Mouse (Mus musculus) liver, embryonic 11.5 days (tissue): Measurements from ENCODE around the gene Cebpa. TPM values are rescaled to one million over a fixed set of nuclear protein-coding genes. Genes with fewer than 3 reads are reported as not detected.

Source experiments
- ATAC-seq: fragments of 200-750 bp; cut with Nextera tagmentation; replicated peaks from 2 replicates; pipeline ENCODE4 v1.8.0; 2017; ENCODE audit warnings: moderate number of reproducible peaks, mild to moderate bottlenecking, moderate TSS enrichment, moderate library complexity; ENCODE audit not compliant: low FRiP score
- DNase-seq: peaks from one replicate; pipeline ENCODE4 v3.0.0-alpha.2; 2017; ENCODE audit warnings: low spot score
- H3K27ac ChIP-seq: fragments of 300-500 bp; sonication (generic); 2 replicates; pipeline ENCODE4 v1.5.1; 2014; ENCODE audit warnings: mild to moderate bottlenecking, low read depth, low read length, control low read depth
- H3K27me3 ChIP-seq: fragments of 300-500 bp; sonication (generic); replicated peaks from 2 replicates; pipeline ENCODE4 v1.6.1; 2014; ENCODE audit warnings: low read length, mixed read lengths; ENCODE audit not compliant: control insufficient read depth, insufficient read depth
- H3K36me3 ChIP-seq: fragments of 300-500 bp; sonication (generic); 2 replicates; pipeline ENCODE4 v1.6.1; 2014; ENCODE audit warnings: mild to moderate bottlenecking, low read length, moderate library complexity, mixed read lengths; ENCODE audit not compliant: control insufficient read depth, insufficient read depth
- H3K4me1 ChIP-seq: fragments of 300-500 bp; sonication (generic); replicated peaks from 2 replicates; pipeline ENCODE4 v1.6.1; 2014; ENCODE audit warnings: low read length, mixed read lengths; ENCODE audit not compliant: control insufficient read depth, insufficient read depth
- H3K4me2 ChIP-seq: fragments of 300-500 bp; sonication (generic); 2 replicates; pipeline ENCODE4 v1.6.1; 2014; ENCODE audit warnings: mild to moderate bottlenecking, control low read depth, moderate library complexity
- H3K4me3 ChIP-seq: fragments of 300-500 bp; sonication (generic); 2 replicates; pipeline ENCODE4 v1.5.1; 2014; ENCODE audit warnings: low read depth, low read length, control low read depth
- H3K9ac ChIP-seq: fragments of 300-500 bp; sonication (generic); 2 replicates; pipeline ENCODE4 v1.6.1; 2014; ENCODE audit warnings: low read depth, low read length, control low read depth
- H3K9me3 ChIP-seq: fragments of 300-500 bp; sonication (generic); 2 replicates; pipeline ENCODE4 v1.6.1; 2016; ENCODE audit warnings: low read length, inconsistent platforms, mixed read lengths; ENCODE audit not compliant: control insufficient read depth
- WGBS: fragments of 180-500 bp; shearing (Covaris S2); extraction: QIAGEN DNeasy Blood & Tissue Kit; methylation state at CpG from one replicate; pipeline ENCODE4 v1.1.7; 2014; 5-methylcytosine and 5-hydroxymethylcytosine counted together
- polyA plus RNA-seq: library from polyadenylated mRNA; unstranded; fragments of >200 nt; fragmentation: Nextera tagmentation; extraction: Ambion mirVana; gene quantifications from 2 replicates; pipeline ENCODE4 v1.2.1, GENCODE M21; 2014

The Cebpa gene
- polyA plus RNA-seq, 1 experiment from 2014 or later: 8.2 TPM

DNA sequence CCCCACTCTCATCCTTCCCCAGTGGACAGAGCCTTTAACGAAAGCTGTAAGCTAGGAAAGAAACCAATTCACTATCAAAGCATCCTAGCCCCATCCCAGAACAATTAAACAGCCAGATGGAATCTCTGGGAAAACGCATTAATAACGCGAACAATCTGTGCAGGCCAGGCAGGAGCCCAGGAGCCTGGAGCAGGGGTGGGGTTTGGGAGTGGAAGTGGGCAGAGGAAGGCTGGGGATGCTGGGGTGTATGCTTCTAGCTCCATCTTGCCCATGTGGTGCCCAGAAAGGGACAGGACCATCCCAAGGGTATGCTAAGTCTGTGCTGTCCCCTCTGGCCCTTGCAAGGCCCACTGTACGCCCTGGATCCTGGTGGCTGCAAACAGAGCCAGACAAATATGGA lies 5.1 kb downstream of the Cebpa start:
- Histone ChIP-seq H3K27me3 (peaks cover 39% of the 10 kb centered on the region), H3K36me3 (no peaks in the 10 kb centered on the region), H3K4me2 (no peak overlapping the region), H3K9ac (no peak overlapping the region), H3K4me1 (peaks cover 15% of the 10 kb centered on the region), H3K27ac (no peak overlapping the region), H3K9me3 (no peaks in the 10 kb centered on the region), H3K4me3 (no peak overlapping the region)
- 66% methylated on average over 5 of the region's 5 CpGs for WGBS
- no peak for DNase-seq
- no peak for ATAC-seq

DNA sequence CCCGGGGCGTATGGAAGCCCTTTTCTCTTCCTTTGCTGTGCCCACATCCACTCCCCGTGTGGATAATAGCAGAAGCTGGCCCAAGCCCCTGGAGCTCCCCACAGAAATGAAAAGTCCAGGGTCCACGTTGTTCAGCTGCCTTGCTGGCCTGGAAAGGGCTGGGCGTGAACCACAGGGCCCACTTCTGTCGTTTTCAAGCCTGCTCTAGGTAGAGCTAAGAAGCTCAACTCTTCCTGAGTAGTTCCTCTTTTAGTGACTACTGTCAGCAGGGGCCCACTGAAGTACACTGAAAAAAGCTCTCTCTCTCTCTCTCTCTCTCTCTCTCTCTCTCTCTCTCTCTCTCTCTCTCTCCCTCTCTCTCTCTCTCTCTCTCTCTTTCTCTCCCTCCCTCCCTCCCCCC lies 5.7 kb downstream of the Cebpa start:
- peaks cover 35% of the 10 kb centered on the region for H3K27me3 ChIP-seq
- H3K4me1 ChIP-seq: peaks cover 10% of the 10 kb centered on the region
- H3K27ac ChIP-seq: no peak overlapping the region
- no peak overlapping the region for H3K4me3 ChIP-seq
- ATAC-seq (no peak), DNase-seq (no peak)
- no peaks in the 10 kb centered on the region for H3K9me3 ChIP-seq
- H3K36me3 ChIP-seq: no peaks in the 10 kb centered on the region
- WGBS: 47% methylated on average over 6 of the region's 6 CpGs
- no peak overlapping the region for H3K4me2 ChIP-seq
- H3K9ac ChIP-seq: no peak overlapping the region

DNA sequence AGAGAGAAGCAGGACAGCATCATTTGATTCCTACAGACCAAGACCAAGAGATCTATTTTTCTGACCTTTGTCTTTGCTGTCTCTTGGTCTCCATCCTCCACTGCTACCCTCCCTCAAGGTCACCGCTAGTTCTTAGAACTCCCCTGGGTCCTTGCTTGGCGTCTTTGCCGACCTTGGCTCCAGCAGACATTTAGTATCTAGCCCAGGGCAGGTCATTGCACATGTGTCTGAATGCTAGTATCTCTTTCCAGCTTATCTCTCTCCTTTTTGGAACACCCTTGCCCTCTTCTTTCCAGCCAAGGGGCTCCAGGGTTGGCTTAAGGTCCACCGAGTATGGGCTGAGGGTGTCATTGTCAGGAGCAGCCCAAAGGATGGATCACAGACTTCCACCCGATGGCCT lies 6.9 kb downstream of the Cebpa start:
- H3K4me1 ChIP-seq: peaks cover 7% of the 10 kb centered on the region
- H3K36me3 ChIP-seq: no peaks in the 10 kb centered on the region
- no peak for DNase-seq

DNA sequence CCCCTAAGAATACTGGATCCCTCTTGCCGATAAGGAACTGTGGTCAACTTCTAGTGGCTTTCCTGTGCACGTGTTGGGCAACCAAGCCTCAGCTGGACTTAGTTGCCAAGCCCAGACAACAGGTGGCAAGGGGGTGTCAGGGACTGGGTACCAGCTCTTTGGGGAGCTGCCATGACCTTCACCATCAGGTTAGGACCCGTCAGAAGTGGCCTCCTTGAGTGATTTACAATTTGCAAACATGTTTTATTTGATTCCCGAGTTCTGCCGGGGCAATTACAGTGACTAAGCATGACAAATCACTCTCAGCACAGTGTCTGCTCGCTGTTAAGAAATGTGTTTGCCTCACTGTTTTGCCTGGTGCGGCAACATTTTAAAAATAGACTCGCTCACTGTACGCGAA lies 7.9 kb downstream of the Cebpa start:
- Histone ChIP-seq H3K9me3 (no peaks in the 10 kb centered on the region), H3K27me3 (peaks cover 12% of the 10 kb centered on the region), H3K27ac (no peak overlapping the region), H3K4me2 (no peak overlapping the region), H3K4me3 (no peak overlapping the region), H3K4me1 (peaks cover 7% of the 10 kb centered on the region), H3K36me3 (no peaks in the 10 kb centered on the region), H3K9ac (no peak overlapping the region)
- ATAC-seq (no peak), DNase-seq (no peak)
- WGBS: 37% methylated on average over 10 of the region's 10 CpGs

More for the DNA sequence above, 6.9 kb downstream of the Cebpa start:
- Histone ChIP-seq H3K9me3 (no peaks in the 10 kb centered on the region), H3K4me2 (no peak overlapping the region), H3K4me3 (no peak overlapping the region), H3K9ac (no peak overlapping the region), H3K27ac (no peak overlapping the region), H3K27me3 (peaks cover 22% of the 10 kb centered on the region)
- ATAC-seq: no peak
- WGBS: 68% methylated on average over 5 of the region's 5 CpGs

DNA sequence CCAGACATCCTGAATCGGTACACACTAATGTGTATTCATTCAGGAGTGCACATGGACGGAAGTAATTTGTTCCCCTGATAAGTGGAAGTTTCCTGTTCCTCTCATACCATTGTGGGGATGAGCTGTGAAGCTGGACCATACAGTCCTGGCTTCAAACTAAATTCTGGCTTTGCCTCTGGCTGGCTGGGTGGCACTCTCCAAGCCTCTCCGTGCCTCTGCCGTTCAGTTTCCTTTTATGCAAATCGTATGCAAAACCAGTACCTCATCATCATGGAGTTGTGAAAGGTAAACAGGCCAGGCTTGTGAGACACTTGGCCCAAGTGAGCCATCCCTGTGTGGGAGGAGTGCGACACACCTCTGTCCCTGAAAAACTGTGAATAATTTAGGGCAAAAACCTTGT lies 8.6 kb downstream of the Cebpa start:
- ATAC-seq (no peak), DNase-seq (no peak)
- Histone ChIP-seq H3K4me3 (no peak overlapping the region), H3K9me3 (no peaks in the 10 kb centered on the region), H3K36me3 (no peaks in the 10 kb centered on the region), H3K27ac (no peak overlapping the region), H3K4me2 (no peak overlapping the region), H3K4me1 (peaks cover 7% of the 10 kb centered on the region), H3K9ac (no peak overlapping the region), H3K27me3 (peaks cover 5% of the 10 kb centered on the region)
- WGBS: 30% methylated on average over 6 of the region's 6 CpGs

DNA sequence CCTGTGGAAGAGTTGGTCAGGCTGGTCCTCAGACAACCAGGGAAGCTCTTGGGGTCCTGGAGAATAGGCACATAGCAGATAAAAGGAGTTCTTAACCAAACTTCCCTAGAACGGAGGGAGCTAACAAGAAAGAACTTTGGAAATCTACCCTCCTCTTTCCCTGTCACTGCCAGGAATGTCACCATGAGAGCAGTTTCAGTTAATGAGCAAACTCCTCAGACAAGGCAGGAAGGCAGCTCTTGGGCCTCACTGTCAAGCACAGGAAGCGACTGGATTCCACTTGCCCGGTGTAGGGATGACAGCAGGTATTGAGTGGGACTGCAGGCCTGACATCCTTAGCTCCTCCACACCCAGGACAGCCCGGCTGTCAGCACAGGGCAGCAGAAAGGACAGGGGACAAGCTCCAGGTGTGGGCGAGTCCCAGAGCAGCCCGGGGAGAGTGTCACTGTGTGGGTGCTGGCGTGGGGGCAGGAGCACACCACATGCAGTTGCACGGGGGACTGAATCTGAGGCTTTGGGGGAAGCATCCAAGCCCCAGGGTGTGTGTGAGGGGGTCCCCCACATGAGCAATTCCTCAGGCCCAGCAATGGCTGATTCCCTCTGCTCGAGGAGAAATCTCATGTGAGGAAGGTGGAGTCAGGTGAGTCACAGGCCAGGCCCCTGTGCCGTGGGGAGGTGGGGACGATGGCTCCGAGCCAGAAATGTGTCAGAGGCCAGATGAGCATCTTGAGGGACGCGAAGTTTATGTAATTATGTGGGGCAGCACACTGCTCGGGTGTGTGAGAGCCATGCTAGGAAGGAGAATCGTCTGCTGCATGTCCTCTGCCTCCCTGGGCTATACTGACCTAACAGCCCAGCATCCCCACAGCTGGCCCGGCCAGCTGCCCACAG lies 9.8 kb downstream of the Cebpa start:
- Histone ChIP-seq H3K9ac (no peak overlapping the region), H3K4me2 (no peak overlapping the region), H3K4me3 (no peak overlapping the region), H3K4me1 (peaks cover 7% of the 10 kb centered on the region), H3K9me3 (no peaks in the 10 kb centered on the region), H3K36me3 (no peaks in the 10 kb centered on the region), H3K27me3 (0 out of 2 replicates have a peak, but pooled peaks cover 3% of the 10 kb centered on the region), H3K27ac (no peak overlapping the region)
- WGBS: 61% methylated on average over 17 of the region's 17 CpGs
- DNase-seq (no peak), ATAC-seq (no peak)

DNA sequence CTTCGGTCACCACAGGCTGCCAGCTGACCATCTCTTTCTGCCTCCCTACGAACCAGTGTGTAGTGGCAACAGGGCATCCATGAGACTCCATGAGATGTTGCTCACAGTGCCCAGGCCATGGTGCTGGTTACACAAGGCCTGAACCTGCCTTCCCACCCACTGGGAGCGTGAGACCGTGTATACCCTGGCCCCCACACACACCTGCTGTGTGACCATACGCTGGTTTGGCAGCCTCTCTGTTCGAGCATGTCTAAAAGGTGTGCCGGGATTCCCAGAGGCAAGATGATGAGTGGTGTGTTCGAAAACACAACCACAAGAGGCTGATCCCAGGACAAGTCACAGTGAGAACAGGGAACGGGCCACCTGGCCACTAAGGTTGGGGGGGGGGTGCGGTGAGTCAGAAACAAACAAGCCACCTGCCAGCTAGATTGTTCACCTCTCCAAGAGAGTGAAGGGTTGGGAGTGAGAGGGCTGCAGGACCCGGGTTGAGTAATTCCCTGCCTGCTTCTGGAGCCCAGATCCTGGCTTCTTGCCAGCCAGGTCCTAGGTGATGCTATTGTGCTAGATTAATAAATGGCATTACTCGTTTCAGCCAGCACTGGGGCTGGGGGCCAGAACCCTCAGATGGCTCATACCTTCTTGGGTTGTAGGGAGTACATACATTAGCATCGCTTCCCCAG lies 11.1 kb downstream of the Cebpa start:
- no peak for DNase-seq
- Histone ChIP-seq H3K4me1 (peaks cover 2% of the 10 kb centered on the region; the same call in 1 of the 2 replicates), H3K36me3 (no peaks in the 10 kb centered on the region), H3K4me3 (no peak overlapping the region), H3K9ac (no peak overlapping the region), H3K4me2 (no peak overlapping the region), H3K27me3 (0 out of 2 replicates have a peak, but pooled peaks cover 3% of the 10 kb centered on the region), H3K27ac (no peak overlapping the region), H3K9me3 (no peaks in the 10 kb centered on the region)
- ATAC-seq: no peak
- 84% methylated on average over 13 of the region's 13 CpGs for WGBS

DNA sequence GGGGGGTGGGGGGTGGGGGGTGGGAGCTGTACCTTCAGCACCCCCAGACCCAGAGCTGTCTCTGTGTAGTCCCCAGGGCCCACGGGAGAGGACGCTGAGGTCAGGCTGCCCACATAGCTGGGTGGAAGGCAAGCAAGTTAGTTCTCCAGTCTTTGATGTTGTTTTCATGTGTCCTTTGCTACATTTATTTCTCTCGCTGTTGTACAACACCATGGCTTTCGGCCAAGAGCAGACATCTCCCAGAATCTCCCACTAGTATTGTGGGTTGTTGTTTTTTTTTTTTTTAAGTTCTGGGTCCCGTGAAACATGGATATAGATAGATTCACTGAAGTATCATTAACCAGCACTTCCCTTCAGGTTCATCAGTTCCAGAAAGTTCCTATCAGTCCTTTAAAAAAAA lies 11.8 kb downstream of the Cebpa start:
- Histone ChIP-seq H3K9me3 (no peaks in the 10 kb centered on the region), H3K4me2 (no peak overlapping the region), H3K4me3 (no peak overlapping the region), H3K27ac (no peak overlapping the region), H3K4me1 (peaks cover 2% of the 10 kb centered on the region; the same call in 1 of the 2 replicates), H3K27me3 (0 out of 2 replicates have a peak, but pooled peaks cover 3% of the 10 kb centered on the region), H3K36me3 (no peaks in the 10 kb centered on the region), H3K9ac (no peak overlapping the region)
- no peak for DNase-seq
- WGBS: 82% methylated on average over 5 of the region's 5 CpGs
- ATAC-seq: no peak
